Mouse (Mus musculus): ENCODE data around the gene Snhg11. TPM values are rescaled to one million over a fixed set of nuclear protein-coding genes. Genes with fewer than 3 reads are reported as not detected.

Snhg11 gene
- polyA plus RNA-seq (2012; rRNA removed) = 0.04 and 0.11 TPM in 2 replicates

GRCm38 (mm10) chr2:158375443-158376122, at the start of gene Snhg11:
Gene Snhg11, plus strand, starts transcription at chr2:158375638.
- Histone ChIP-seq H3K4me1 (ENCODE audit: control insufficient read depth, insufficient read depth, insufficient read length) (no peaks in the 10 kb centered on the region), H3K27ac (ENCODE audit: insufficient read depth, low read length) (no peak within 1 kb of the TSS), H3K4me3 (ENCODE audit: extremely low read depth, insufficient read depth, insufficient read length) (no peak within 1 kb of the TSS), H3K27me3 (ENCODE audit: control insufficient read depth, insufficient read depth, low read length) (no peaks in the 10 kb centered on the region), H3K36me3 (ENCODE audit: control insufficient read depth, insufficient read depth, low read length) (no peaks in the 10 kb centered on the region)
- DNase-seq (ENCODE audit: low read depth in 1 of 2, low spot score in 2 of 2) = no peak
- 12% methylated on average over 36 of the region's 36 CpGs for WGBS
- no peak for TF ChIP-seq POLR2A (IDR thresholded peaks at IDR 0.05; ENCODE audit: low read depth, low read length)
- no peak for TF ChIP-seq CTCF (IDR thresholded peaks at IDR 0.05; ENCODE audit: extremely low read depth, insufficient read depth, insufficient read length, insufficient replicate concordance)

- 82% methylated on average over 13 of the region's 13 CpGs for WGBS
- no peak for TF ChIP-seq CTCF (IDR thresholded peaks at IDR 0.05; ENCODE audit: extremely low read depth, insufficient read depth, insufficient read length, insufficient replicate concordance)
- TF ChIP-seq POLR2A (IDR thresholded peaks at IDR 0.05; ENCODE audit: low read depth, low read length) = no peak
- H3K4me1 ChIP-seq (ENCODE audit: control insufficient read depth, insufficient read depth, insufficient read length) = no peaks in the 10 kb centered on the region
- H3K4me3 ChIP-seq (ENCODE audit: extremely low read depth, insufficient read depth, insufficient read length) = no peak overlapping the region
- DNase-seq (ENCODE audit: low read depth in 1 of 2, low spot score in 2 of 2) = no peak
- H3K36me3 ChIP-seq (ENCODE audit: control insufficient read depth, insufficient read depth, low read length) = no peaks in the 10 kb centered on the region
- no peaks in the 10 kb centered on the region for H3K27me3 ChIP-seq (ENCODE audit: control insufficient read depth, insufficient read depth, low read length)
- no peak overlapping the region for H3K27ac ChIP-seq (ENCODE audit: insufficient read depth, low read length)
Observed at GRCm38 (mm10) chr2:158334356-158334755, 41.1 kb upstream of the Snhg11 start.

DNA sequence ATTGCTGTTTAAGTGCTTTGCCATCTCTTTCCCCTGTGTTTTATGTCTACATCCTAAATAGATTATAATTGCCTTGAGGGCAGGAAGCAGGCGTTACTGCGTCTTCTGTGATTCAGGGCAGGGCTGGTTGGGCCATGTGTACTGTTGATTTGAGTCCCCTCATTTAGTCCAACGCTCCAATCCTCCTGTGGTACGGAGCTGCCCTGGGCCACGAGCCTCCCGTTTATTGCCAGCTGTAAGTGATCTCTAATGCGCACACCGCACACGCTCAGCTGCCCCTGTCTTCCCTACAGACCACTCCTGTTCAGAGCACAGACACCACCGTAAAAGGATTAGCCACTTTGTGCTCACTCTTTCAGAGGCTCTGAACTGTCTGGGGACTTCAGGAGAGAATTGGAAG, 37.7 kb upstream of the Snhg11 start:
- no peaks in the 10 kb centered on the region for H3K36me3 ChIP-seq (ENCODE audit: control insufficient read depth, insufficient read depth, low read length)
- H3K4me3 ChIP-seq (ENCODE audit: extremely low read depth, insufficient read depth, insufficient read length) = no peak overlapping the region
- no peak for DNase-seq (ENCODE audit: low read depth in 1 of 2, low spot score in 2 of 2)
- no peaks in the 10 kb centered on the region for H3K27me3 ChIP-seq (ENCODE audit: control insufficient read depth, insufficient read depth, low read length)
- no peaks in the 10 kb centered on the region for H3K4me1 ChIP-seq (ENCODE audit: control insufficient read depth, insufficient read depth, insufficient read length)
- 89% methylated on average over 10 of the region's 10 CpGs for WGBS
- TF ChIP-seq POLR2A (IDR thresholded peaks at IDR 0.05; ENCODE audit: low read depth, low read length) (no peak), CTCF (IDR thresholded peaks at IDR 0.05; ENCODE audit: extremely low read depth, insufficient read depth, insufficient read length, insufficient replicate concordance) (no peak)
- H3K27ac ChIP-seq (ENCODE audit: insufficient read depth, low read length) = no peak overlapping the region

DNA sequence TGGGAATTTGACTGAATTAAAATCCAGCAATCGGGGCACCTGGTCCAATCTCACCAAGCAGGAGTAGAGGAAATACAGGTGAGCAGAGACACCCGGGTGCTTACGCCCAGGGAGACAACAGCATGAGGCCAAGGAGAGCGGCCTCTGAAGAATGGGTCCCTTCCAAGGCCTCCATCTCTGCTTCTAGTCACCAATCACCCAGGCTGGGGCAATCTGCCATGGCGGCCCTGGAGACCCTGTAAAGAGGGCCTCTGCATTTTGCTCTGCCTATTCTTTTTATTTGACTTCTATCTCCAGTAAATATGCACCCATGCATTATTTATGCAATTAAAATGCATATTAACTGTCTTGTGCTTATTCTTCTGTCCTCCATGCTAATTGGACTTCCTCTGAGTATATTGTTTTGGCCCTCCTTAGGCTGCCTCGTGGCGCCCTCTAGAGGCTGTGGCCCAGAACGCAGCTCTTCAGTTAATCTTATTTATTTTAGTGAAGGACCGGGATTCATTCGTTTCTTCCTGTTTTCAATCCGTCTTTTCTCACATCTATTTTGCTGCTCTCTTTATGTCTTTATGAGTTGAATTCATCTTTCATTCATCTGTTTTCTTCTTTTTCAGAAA, 35.4 kb upstream of the Snhg11 start:
- H3K27me3 ChIP-seq (ENCODE audit: control insufficient read depth, insufficient read depth, low read length) = no peaks in the 10 kb centered on the region
- DNase-seq (ENCODE audit: low read depth in 1 of 2, low spot score in 2 of 2) = peak in 1 of 2 experiments; percentile 27
- no peaks in the 10 kb centered on the region for H3K4me1 ChIP-seq (ENCODE audit: control insufficient read depth, insufficient read depth, insufficient read length)
- no peaks in the 10 kb centered on the region for H3K36me3 ChIP-seq (ENCODE audit: control insufficient read depth, insufficient read depth, low read length)
- H3K27ac ChIP-seq (ENCODE audit: insufficient read depth, low read length) = no peak overlapping the region
- no peak overlapping the region for H3K4me3 ChIP-seq (ENCODE audit: extremely low read depth, insufficient read depth, insufficient read length)
- WGBS = 42% methylated on average over 11 of the region's 11 CpGs
- TF ChIP-seq POLR2A (IDR thresholded peaks at IDR 0.05; ENCODE audit: low read depth, low read length) = no peak
- peak; percentile 72; the same call in 1 of the 2 replicates for TF ChIP-seq CTCF (IDR thresholded peaks at IDR 0.05; ENCODE audit: extremely low read depth, insufficient read depth, insufficient read length, insufficient replicate concordance)

DNA sequence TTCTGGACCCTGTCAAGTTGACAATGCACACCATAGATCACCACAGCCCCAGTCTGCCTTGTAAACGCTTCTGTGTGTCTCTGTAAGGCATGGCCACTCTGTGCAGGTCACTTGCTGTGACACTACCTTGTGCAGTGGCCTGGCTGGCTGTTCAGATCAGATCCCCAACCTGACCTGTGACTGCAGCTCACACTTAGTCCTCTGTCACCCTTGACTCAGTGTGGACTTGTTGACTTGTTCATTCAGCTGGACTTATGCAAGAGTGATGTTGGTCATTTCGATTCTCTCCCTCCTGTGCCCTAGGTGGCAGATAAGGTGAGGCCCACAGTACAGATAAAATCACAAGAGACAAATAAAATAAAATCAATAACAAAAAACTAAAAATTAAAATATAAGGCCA, 34.1 kb upstream of the Snhg11 start:
- no peak for DNase-seq (ENCODE audit: low read depth in 1 of 2, low spot score in 2 of 2)
- no peaks in the 10 kb centered on the region for H3K4me1 ChIP-seq (ENCODE audit: control insufficient read depth, insufficient read depth, insufficient read length)
- H3K27ac ChIP-seq (ENCODE audit: insufficient read depth, low read length) = no peak overlapping the region
- no peaks in the 10 kb centered on the region for H3K36me3 ChIP-seq (ENCODE audit: control insufficient read depth, insufficient read depth, low read length)
- WGBS = 81% methylated on average over 2 of the region's 2 CpGs
- no peak overlapping the region for H3K4me3 ChIP-seq (ENCODE audit: extremely low read depth, insufficient read depth, insufficient read length)
- TF ChIP-seq POLR2A (IDR thresholded peaks at IDR 0.05; ENCODE audit: low read depth, low read length) (no peak), CTCF (IDR thresholded peaks at IDR 0.05; ENCODE audit: extremely low read depth, insufficient read depth, insufficient read length, insufficient replicate concordance) (no peak)
- no peaks in the 10 kb centered on the region for H3K27me3 ChIP-seq (ENCODE audit: control insufficient read depth, insufficient read depth, low read length)

DNA sequence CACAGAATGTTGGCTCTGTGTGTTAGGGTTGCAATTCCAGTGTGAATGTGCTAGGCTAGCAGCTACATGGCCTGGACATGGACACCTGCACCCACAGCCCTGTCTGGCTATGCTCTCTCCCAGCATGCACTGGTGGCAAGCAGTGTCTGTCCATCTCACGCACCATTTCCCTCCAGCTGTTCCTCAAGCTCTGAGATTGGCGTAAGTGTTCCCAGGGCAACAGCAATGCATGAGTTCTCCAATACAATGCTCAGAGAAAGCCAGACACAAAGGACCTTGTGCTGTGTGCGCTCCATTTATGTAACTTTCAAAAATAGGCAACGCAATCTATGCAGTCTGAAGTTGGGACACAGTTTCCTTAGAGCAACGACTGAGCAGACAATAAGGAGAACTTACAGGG, 31.9 kb upstream of the Snhg11 start:
- Histone ChIP-seq H3K36me3 (ENCODE audit: control insufficient read depth, insufficient read depth, low read length) (no peaks in the 10 kb centered on the region), H3K4me1 (ENCODE audit: control insufficient read depth, insufficient read depth, insufficient read length) (no peaks in the 10 kb centered on the region), H3K4me3 (ENCODE audit: extremely low read depth, insufficient read depth, insufficient read length) (no peak overlapping the region), H3K27ac (ENCODE audit: insufficient read depth, low read length) (no peak overlapping the region), H3K27me3 (ENCODE audit: control insufficient read depth, insufficient read depth, low read length) (no peaks in the 10 kb centered on the region)
- DNase-seq (ENCODE audit: low read depth in 1 of 2, low spot score in 2 of 2) = no peak
- 69% methylated on average over 5 of the region's 5 CpGs for WGBS
- TF ChIP-seq CTCF (IDR thresholded peaks at IDR 0.05; ENCODE audit: extremely low read depth, insufficient read depth, insufficient read length, insufficient replicate concordance) (no peak), POLR2A (IDR thresholded peaks at IDR 0.05; ENCODE audit: low read depth, low read length) (no peak)

DNA sequence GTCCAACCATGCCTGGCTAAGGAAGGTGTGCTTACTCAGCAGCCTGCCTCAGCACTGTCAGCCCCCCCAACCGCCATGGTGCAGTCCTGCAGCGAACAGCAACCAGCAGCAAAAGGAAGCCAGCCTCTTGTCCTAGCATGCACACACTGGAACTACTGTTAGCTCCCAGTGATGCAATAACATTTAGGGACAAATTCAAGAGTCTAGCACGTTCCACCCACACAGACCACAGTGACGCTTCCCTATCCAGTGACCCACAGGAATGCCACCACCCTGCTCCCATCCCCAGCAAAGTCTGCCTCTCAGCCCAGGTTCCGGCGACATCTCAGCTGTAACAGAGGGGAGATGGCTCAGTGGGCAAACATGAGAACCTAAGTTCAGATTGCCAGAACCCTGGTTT, 29.0 kb upstream of the Snhg11 start:
- no peak for DNase-seq (ENCODE audit: low read depth in 1 of 2, low spot score in 2 of 2)
- TF ChIP-seq POLR2A (IDR thresholded peaks at IDR 0.05; ENCODE audit: low read depth, low read length) = no peak
- TF ChIP-seq CTCF (IDR thresholded peaks at IDR 0.05; ENCODE audit: extremely low read depth, insufficient read depth, insufficient read length, insufficient replicate concordance) = no peak
- H3K4me1 ChIP-seq (ENCODE audit: control insufficient read depth, insufficient read depth, insufficient read length) = no peaks in the 10 kb centered on the region
- no peak overlapping the region for H3K4me3 ChIP-seq (ENCODE audit: extremely low read depth, insufficient read depth, insufficient read length)
- no peak overlapping the region for H3K27ac ChIP-seq (ENCODE audit: insufficient read depth, low read length)
- WGBS = 77% methylated on average over 6 of the region's 6 CpGs
- H3K27me3 ChIP-seq (ENCODE audit: control insufficient read depth, insufficient read depth, low read length) = no peaks in the 10 kb centered on the region
- no peaks in the 10 kb centered on the region for H3K36me3 ChIP-seq (ENCODE audit: control insufficient read depth, insufficient read depth, low read length)
